Mouse (Mus musculus) macrophage (primary cell): Measurements from ENCODE around the gene Bri3. TPM values are rescaled to one million over a fixed set of nuclear protein-coding genes. Genes with fewer than 3 reads are reported as not detected.

Experiments
- H3K27ac ChIP-seq: fragments of 350-480 bp; formaldehyde crosslinking; 2 replicates; pipeline ENCODE4 v1.9.0; 2021
- H3K36me3 ChIP-seq: fragments of 350-480 bp; formaldehyde crosslinking; 2 replicates; pipeline ENCODE4 v1.9.0; 2021; ENCODE audit errors: inconsistent target
- H3K4me3 ChIP-seq: fragments of 350-480 bp; formaldehyde crosslinking; 2 replicates; pipeline ENCODE4 v1.9.0; 2021; ENCODE audit errors: inconsistent target
- H3K79me2 ChIP-seq: fragments of 350-480 bp; formaldehyde crosslinking; 2 replicates; pipeline ENCODE4 v1.9.0; 2021; ENCODE audit errors: inconsistent target
- WGBS: methylation state at CpG from one replicate; pipeline ENCODE4 v1.1.7; 2026; ENCODE audit warnings: inconsistent platforms; ENCODE audit not compliant: missing documents; 5-methylcytosine and 5-hydroxymethylcytosine counted together
- polyA plus RNA-seq: library from polyadenylated mRNA; stranded (reverse); fragments of 250-400 nt; gene quantifications from 3 replicates; pipeline ENCODE4 v1.2.4, GENCODE M21; 2018; ENCODE audit warnings: inconsistent platforms

Bri3 gene
- polyA plus RNA-seq, 1 experiment from 2014 or later, result 238 TPM

DNA sequence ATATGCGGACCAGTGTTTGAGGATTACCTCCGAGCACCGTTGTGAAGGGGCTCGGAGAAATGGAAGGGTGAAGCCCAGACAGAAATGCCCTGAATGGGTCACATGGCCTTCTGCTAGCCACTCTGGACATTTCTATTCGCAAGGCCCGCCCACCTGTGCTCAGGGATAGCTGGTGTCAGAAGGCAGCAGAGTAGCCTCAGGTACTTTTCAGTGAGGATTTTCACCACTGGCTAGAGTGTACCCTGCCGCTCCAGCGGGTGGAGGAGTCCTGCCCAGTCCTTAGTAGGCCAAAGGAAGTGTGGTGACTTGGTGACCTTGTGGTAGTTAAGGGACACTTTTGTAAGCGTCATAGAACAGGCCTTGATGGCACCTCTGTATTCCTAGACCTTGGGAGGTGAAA lies 17.1 kb downstream of the Bri3 start:
- WGBS, result 94% methylated on average over 9 of the region's 9 CpGs
- H3K36me3 ChIP-seq, result peaks cover 77% of the 10 kb centered on the region

DNA sequence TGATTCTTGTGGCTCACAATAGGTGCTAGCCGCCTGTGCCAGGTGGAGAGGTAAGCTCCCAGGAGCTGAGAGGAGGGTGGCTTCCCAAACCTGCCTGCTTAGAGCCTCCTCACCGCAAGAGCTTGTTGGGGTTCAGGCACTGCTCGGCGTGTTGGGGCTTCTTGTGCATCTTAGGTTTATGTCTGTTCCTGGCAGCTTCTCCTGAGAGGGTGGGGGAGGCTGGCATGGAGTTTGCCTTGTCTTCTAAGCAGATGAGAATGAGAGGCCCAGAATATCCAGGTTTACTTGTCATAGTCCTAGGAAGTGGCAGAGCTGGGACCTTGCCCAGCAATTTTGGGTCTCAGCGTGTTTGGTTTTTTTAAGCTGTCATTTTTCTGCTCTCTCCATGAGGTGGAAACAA lies 17.6 kb downstream of the Bri3 start:
- peaks cover 82% of the 10 kb centered on the region for H3K36me3 ChIP-seq
- H3K4me3 ChIP-seq, result no peak overlapping the region
- 93% methylated on average over 5 of the region's 5 CpGs for WGBS
- H3K27ac ChIP-seq, result no peak overlapping the region
- H3K79me2 ChIP-seq, result peaks cover 100% of the 10 kb centered on the region

More for the DNA sequence above, 17.1 kb downstream of the Bri3 start:
- no peak overlapping the region for H3K4me3 ChIP-seq
- peaks cover 100% of the 10 kb centered on the region for H3K79me2 ChIP-seq
- no peak overlapping the region for H3K27ac ChIP-seq

DNA sequence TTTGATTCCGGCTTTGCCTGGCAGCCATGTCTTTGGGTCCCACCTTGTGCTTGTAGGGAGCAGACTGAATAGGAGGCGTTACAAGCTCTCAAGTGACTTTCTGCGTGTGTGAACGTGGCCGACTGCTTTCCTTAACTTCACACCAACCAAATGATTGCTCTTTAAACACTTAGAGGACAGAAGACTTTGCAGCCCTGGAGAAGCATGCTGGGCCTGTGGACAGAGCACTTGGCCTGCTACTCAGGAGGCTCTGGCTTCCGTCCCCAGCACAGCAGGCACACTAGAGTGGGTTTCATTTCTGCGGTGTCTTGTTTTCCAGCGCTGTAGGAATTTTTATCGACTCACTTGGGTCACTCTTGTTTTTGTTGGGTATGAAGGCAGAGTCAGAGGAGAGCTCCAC lies 18.8 kb downstream of the Bri3 start:
- H3K4me3 ChIP-seq, result no peak overlapping the region
- no peak overlapping the region for H3K27ac ChIP-seq
- H3K36me3 ChIP-seq, result peaks cover 82% of the 10 kb centered on the region
- 86% methylated on average over 7 of the region's 9 CpGs for WGBS
- peaks cover 100% of the 10 kb centered on the region for H3K79me2 ChIP-seq

DNA sequence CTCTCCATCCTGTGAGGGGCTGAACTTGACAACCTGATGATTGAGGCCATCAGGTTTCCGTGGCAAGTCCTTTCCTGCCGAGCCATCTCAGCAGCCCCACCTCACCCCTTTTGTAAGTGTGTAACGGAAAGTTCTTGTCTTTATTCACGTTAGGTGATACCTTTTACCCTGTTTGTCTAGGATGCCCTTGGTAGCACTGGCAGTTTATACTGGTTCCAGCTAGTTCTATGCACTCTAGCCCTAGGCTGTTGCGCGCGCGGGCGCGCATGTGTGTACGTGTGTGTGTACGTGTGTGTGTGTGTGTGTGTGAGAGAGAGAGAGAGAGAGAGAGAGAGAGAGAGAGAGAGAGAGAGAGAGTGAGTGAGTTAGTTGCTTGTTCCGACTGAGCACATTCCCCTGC lies 19.3 kb downstream of the Bri3 start:
- Histone ChIP-seq H3K27ac (no peak overlapping the region), H3K79me2 (peaks cover 100% of the 10 kb centered on the region), H3K36me3 (peaks cover 82% of the 10 kb centered on the region), H3K4me3 (no peak overlapping the region)
- 89% methylated on average over 12 of the region's 13 CpGs for WGBS

DNA sequence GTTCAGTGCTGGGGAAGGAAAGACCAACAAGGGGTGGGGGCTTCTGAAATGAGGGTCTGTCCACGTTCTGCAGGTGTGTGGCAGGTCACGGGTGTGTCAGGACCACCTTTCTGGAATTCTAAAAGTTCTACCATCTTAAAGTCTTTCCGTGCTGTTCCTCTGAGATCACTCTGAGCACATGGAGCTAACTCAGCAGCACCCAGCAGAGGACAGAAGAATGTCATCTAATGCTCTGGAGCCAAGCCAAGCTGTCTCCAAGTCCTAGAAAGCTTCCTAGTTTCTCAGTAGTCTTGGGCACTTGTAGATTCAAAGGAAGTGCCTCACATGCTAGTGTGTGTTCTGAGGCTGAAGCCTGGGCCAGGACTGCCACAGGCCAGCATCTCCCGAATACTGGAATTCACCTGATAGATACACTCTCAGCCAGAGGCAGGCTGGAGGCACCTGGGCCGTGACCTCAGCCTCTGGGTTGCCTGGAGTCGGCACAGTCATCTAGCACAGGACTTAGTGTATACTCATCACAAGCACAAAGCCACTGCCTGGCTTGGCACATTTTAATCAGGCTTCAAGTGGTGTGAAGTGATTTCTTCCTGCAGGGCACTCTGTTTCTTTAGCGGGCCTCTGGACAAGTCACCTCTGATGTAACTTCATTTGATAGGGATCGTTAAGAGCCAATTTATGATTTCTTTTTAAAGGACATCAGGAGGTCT lies 23.5 kb downstream of the Bri3 start:
- 90% methylated on average over 8 of the region's 8 CpGs for WGBS
- H3K79me2 ChIP-seq, result peaks cover 96% of the 10 kb centered on the region
- peaks cover 46% of the 10 kb centered on the region for H3K36me3 ChIP-seq
- H3K4me3 ChIP-seq, result no peak overlapping the region
- H3K27ac ChIP-seq, result no peak overlapping the region

DNA sequence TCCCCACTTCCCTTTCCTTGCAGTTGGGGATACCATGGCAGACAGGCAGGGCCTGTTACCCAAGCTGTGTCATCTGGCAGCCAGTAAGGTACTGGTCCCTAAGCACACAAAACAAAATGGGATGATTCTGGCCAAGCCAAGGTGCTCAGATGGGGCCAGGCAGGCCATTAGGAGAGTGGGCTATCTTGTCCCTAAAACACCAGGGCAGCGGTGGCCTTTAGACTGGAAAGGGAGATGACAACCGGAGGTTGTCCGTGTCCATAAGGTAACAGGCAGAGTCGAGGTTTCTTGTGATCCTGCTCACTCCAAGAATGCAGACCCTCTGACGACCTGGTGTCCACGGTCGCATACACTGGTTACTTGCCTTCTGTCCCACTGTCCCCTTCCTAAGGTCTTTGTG lies 25.7 kb downstream of the Bri3 start:
- Histone ChIP-seq H3K27ac (no peak overlapping the region), H3K79me2 (peaks cover 76% of the 10 kb centered on the region), H3K36me3 (peaks cover 31% of the 10 kb centered on the region; the same call in 1 of the 2 replicates), H3K4me3 (no peak overlapping the region)
- WGBS, result 88% methylated on average over 5 of the region's 7 CpGs

DNA sequence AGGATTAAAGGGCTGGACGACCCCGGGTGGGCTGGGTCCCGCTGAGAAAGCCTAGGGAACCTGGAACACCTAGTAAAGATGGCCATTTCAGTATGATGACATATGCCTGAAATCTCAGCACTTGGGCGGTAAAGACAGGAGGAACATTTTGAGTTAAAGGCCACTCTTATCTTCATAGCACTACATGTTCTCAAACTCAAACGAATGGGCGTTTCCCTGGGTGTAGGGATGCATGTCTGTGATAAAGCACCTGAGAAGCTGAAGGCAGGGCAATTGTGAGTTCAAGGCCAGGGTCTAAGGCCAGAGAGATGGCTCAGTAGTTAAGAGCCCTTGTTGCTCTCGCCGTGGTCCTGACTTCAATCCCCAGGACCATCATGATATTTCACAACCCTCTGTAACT lies 26.2 kb downstream of the Bri3 start:
- Histone ChIP-seq H3K4me3 (no peak overlapping the region), H3K27ac (no peak overlapping the region), H3K79me2 (peaks cover 71% of the 10 kb centered on the region), H3K36me3 (peaks cover 26% of the 10 kb centered on the region; the same call in 1 of the 2 replicates)
- 96% methylated on average over 8 of the region's 8 CpGs for WGBS

DNA sequence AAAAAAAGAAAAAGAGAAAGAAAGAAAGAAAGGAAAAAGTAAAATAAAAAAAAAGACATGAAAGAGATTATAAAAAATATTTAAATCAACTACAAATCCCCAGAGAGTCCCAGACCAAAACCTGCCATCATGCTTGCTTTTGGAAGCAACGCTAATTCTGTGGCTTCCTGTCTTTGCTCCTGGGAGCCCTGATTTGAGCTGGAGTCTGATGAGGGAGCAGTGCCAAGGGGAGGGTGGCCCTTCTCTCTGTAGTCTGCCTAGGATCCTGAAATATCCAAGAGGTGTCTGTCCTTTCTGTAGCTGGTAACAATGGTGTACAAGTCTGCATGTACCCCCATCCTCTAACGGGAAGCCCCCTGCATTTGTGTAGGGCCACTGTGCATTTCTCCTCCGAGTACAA lies 26.9 kb downstream of the Bri3 start:
- peaks cover 64% of the 10 kb centered on the region for H3K79me2 ChIP-seq
- WGBS, result 92% methylated on average over 3 of the region's 3 CpGs
- H3K4me3 ChIP-seq, result no peak overlapping the region
- H3K36me3 ChIP-seq, result peaks cover 19% of the 10 kb centered on the region; the same call in 1 of the 2 replicates
- no peak overlapping the region for H3K27ac ChIP-seq

DNA sequence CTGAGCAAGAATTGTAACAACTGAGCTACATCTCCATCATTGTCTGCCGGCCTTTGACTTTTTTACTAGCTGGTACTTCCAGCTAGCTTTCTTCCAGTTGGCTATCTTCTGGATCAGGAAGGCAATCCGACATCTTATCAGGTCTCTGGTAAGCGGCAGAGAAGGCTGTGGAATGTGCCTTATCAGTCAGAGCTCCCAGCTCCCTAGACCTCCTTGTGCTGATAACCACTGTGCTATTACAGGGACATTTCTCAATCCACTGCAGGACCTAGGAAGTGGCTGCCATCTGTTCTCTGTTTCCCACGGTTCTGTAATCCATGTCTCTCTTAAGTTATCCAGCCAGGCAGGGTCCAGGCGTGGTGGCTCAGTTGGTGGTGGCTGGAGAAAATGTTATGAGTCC lies 27.5 kb downstream of the Bri3 start:
- Histone ChIP-seq H3K36me3 (peaks cover 12% of the 10 kb centered on the region; the same call in 1 of the 2 replicates), H3K79me2 (peaks cover 58% of the 10 kb centered on the region), H3K4me3 (no peak overlapping the region), H3K27ac (no peak overlapping the region)
- 78% methylated on average over 5 of the region's 5 CpGs for WGBS

DNA sequence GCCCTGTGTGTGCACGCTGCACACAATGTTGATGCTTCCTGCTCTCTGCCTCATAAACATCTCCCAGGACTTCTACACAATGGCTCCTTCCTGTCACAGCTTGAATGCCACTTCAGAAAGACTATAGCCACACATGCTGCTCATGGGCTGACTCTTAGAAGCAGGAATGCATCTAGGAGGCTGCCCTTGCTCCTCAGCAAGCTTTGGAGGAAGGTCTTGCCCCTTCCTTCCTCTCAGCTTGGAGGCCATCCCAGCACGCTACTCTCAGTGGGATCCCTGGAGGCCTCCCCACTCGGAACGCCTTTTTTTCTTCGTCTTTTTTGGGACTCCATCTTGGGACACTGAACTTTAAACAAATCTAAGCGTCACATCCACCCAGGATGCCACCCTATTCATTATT lies 30.7 kb downstream of the Bri3 start:
- WGBS, result 96% methylated on average over 6 of the region's 6 CpGs
- H3K36me3 ChIP-seq, result no peaks in the 10 kb centered on the region; the same call in 1 of the 2 replicates
- H3K4me3 ChIP-seq, result no peak overlapping the region
- peaks cover 27% of the 10 kb centered on the region; the same call in 1 of the 2 replicates for H3K79me2 ChIP-seq
- H3K27ac ChIP-seq, result no peak overlapping the region

DNA sequence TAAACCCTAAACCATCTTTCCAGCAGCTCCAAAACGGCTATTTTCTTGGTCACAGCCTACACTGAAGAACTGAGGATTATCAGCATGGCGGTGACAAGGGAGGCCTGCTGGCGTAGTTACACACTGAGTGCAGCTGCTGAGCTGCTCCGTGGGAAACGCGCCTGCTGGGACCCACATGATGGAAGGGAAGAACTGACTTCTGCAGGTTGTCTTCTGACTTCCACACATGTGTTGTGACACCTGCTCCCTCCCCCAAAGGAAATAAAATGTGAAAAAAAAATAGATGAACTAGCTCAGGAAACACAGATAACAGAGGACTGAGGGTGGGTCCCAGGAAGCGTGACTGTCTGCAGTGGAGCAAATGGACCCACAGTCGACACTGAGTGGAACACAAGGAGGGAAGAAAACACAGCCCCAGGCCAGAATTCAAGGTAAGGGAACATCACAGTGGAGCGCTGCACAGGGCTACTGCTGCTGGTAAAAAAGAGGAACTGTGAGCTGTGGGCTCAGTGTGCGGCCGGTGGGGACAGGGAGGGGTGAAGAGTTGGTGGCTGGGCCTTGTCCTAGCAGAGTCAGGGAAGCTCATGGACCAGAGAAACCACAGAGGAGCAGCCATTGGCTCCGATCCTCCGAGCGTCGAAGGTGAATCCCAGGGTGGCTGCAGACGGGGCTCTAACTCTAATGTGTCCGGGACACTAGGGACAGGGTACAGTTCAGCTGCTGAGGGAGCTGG lies 32.8 kb downstream of the Bri3 start:
- no peak overlapping the region for H3K27ac ChIP-seq
- H3K4me3 ChIP-seq, result no peak overlapping the region

DNA sequence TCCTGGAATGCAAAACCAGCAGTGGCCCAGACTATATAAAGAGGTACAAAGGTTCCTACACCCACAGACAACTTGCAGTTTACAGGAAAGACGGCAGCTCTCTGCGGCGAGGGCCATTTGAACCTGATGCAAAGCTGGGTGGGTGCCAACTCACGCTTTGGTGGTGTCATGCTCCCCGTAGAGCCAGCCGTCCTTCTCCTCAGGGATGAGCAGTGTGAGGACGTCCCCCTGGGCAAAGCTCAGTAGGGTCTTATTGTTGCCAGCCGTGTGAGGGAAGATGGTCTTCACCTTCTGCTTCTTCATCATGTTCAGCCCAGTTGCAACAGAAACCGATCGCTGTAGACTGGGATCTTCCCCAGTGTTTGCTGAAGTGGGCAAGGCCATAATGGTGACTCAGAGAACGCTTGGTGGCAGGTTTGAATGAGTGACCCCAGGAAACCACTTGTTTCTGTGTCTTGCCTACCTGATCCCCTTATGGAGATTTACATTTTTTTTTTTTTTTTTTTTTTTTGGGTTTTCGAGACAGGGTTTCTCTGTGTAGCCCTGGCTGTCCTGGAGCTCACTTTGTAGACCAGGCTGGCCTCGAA lies 34.2 kb downstream of the Bri3 start:
- H3K36me3 ChIP-seq, result no peaks in the 10 kb centered on the region; the same call in 1 of the 2 replicates
- H3K4me3 ChIP-seq, result no peak overlapping the region
- H3K27ac ChIP-seq, result no peak overlapping the region
- H3K79me2 ChIP-seq, result no peaks in the 10 kb centered on the region; the same call in 1 of the 2 replicates
- WGBS, result 88% methylated on average over 11 of the region's 13 CpGs

More for the DNA sequence above, 32.8 kb downstream of the Bri3 start:
- Histone ChIP-seq H3K36me3 (no peaks in the 10 kb centered on the region; the same call in 1 of the 2 replicates), H3K79me2 (peaks cover 9% of the 10 kb centered on the region; the same call in 1 of the 2 replicates)
- 17% methylated on average over 17 of the region's 17 CpGs for WGBS

DNA sequence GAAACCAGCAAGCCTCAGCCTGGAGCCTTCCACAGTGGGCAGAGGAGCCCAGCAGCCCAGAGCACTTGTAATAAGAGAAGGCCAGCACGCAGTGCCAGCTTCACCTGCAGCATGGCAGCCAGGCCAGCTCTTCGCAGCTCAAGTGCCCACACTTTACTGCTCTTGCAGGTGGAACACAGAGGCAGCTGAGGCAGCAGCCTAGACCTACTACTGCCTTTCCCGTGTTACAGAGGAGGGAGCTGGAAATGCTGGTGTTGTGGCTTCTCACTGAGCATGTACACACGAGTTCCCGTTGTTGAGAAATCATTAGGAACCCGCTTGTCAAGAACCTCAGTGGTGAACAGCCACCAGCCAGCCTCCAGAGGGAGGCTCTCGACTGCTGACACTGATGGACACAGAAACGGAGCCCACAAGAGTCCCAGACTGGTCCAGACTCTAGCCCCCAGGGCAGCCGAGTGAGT lies 34.9 kb downstream of the Bri3 start:
- no peaks in the 10 kb centered on the region; the same call in 1 of the 2 replicates for H3K36me3 ChIP-seq
- 40% methylated on average over 7 of the region's 9 CpGs for WGBS
- H3K4me3 ChIP-seq, result no peak overlapping the region
- no peaks in the 10 kb centered on the region for H3K79me2 ChIP-seq
- no peak overlapping the region for H3K27ac ChIP-seq

DNA sequence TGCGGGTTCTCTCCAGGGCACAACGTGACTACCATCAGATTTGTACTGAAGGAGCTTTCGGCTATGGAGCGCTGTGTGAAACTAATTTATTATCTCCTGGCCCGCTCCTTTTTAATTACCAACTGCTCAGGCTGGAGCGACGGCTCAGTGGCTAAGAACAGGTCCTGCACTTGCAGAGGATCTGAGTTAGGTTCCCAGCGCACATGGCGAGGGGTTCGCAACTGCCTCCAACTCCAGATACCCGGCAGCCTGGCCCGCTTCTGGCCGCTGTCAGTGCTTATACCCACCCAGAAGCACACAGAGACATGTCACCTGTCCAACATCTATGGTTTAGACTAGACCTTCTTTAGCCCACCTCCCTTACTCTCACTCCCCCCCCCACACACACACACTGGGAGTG lies 35.7 kb downstream of the Bri3 start:
- H3K27ac ChIP-seq, result no peak overlapping the region
- H3K36me3 ChIP-seq, result no peaks in the 10 kb centered on the region; the same call in 1 of the 2 replicates
- WGBS, result 97% methylated on average over 10 of the region's 13 CpGs
- no peak overlapping the region for H3K4me3 ChIP-seq
- no peaks in the 10 kb centered on the region for H3K79me2 ChIP-seq
